Mouse (Mus musculus): ENCODE measurements around the gene Wnt4.

GRCm38 (mm10) chr4:137345790-137346189, 68.5 kb downstream of the Wnt4 start:
- TF ChIP-seq CTCF (IDR thresholded peaks at IDR 0.05) = no peak
- TF ChIP-seq POLR2A (IDR thresholded peaks at IDR 0.05; ENCODE audit: insufficient read depth, low read depth, low read length) = no peak
